Mouse (Mus musculus) induced T-regulatory cell, adult 2 months (primary cell): ENCODE results near the gene Lsm4.

Experiments used
- DNase-seq: peaks from one replicate; pipeline ENCODE4 v3.0.0-alpha.2; 2012; ENCODE audit warnings: low read depth

Lsm4 gene

DNA sequence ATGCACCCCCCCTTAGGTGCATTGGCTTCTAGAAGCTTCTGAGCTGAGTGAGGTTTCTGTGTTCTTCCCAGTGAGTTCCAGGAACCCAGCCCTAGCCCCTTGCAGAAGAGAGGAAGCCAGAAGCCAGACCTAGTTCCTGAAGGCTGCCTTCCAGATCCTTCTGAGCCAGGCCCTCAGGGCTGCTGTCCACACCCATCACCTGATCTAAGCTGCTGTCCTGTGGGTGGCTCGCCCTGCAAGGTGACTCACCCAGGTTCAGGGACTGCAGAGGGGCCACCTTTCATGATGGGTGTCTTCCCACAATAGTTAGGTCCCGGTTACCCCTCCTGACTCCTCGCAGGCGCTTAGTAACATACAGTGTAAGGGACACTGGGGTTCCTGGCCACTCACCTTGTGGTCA lies 6.4 kb downstream of the Lsm4 start:
- DNase-seq = no peak

- no peak for DNase-seq
Measured at GRCm38 (mm10) chr8:70680039-70680438, 7.0 kb downstream of the Lsm4 start.

DNA sequence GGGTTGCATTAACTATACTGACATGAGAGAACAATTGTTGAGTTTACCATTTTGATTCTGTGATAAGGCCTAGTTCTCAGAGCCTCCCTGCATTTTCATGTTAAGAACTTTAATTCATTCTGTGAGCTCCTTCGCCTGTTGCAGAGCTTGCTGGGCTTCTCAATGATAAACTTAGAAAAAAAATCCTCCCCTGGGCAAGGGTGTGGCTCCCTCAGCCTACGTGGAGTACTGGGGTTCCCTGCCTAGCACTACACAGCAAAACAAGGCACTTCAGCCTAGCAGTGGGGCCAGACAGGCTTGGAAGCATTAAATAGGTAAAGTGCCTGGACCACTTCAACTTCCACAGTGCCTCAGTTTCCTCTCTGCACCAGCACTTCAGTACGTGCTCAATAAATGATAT lies 8.4 kb downstream of the Lsm4 start:
- no peak for DNase-seq

GRCm38 (mm10) chr8:70682193-70682592 lies 9.1 kb downstream of the Lsm4 start:
- DNase-seq = no peak

GRCm38 (mm10) chr8:70682692-70683091 lies 9.6 kb downstream of the Lsm4 start:
- DNase-seq = no peak

GRCm38 (mm10) chr8:70684291-70684690 lies 11.2 kb downstream of the Lsm4 start:
- DNase-seq = peak; percentile 94

DNA sequence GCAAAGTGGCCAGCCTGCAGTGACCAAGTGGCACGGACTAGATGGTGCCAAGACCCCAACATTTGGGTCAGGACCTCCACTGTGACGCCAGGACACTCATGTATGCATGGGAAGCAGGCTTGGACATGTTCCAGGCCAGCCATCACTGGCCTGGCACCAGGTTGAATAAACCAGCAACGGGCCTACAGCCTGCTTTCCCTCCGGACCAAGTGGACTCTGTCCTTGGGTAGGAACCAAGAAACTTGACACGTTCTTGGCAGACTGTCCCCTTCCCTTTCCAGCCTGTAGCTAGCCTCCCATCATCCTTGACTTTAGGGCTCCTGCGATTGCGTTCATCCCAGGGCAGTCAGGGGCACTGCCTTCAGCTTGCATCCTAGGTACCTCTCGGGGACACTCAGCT lies 14.5 kb downstream of the Lsm4 start:
- no peak for DNase-seq

DNA sequence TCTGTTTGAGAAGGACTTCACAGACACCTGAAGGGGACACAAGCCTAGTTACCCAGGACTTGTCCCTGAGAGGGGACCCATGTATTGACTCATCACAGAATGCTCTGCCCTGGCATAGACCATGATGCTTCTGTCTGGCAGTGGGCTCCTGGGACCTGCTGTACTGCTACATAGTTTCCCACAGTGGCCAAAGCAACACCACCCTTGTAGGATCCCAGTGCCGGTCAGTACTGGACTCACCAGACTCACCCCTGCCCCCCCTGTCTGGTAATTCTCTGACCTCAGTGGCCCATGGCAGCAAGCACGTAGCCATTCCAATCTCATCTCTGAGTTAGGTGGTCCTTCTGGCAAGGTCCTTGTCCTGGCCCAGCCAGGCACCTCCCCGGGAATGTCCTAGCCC lies 15.1 kb downstream of the Lsm4 start:
- no peak for DNase-seq

DNA sequence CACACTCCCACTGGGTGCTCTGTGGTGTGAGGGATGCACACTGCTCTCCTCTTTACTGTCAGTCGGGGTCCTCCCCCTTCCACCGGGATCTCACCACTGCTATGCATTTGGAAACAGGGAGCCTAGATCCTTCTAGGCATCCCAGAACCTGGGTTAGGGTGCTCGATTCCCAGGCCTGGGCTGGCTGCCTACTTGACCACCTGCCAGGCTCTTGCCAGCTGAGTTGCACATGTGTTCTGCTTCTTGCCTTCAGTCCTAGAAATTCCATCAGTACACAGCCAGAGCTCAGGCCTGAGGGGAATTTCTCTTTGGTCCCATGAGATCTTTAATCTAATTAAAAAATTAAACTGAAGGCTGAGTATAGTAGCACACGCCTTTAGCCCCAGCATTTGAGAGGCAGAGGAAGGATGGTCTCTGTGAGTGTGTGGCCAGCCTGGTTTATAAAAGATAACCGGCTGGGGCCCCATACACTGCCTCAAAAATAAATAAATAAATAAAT lies 16.9 kb downstream of the Lsm4 start:
- no peak for DNase-seq

DNA sequence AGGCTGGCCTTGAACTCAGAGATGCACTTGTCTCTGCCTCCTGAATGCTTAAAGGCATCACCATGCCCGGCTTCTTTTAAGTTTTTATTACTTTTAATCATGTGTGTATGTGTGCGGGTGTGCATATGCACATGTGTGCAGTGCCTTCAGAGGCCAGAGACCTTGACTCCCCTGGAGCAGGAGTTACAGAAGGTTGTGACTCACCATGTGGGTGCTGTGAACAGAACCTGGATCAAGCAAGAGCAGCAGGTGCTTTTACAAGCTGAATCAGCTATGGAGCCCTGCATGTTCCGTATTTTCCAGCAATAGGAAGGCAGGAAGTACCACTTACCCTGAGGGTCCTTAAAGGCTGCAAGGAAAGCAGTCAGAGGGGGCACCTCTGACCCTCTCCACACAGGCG lies 18.2 kb downstream of the Lsm4 start:
- no peak for DNase-seq

GRCm38 (mm10) chr8:70691727-70692231 lies 18.7 kb downstream of the Lsm4 start:
- no peak for DNase-seq

DNA sequence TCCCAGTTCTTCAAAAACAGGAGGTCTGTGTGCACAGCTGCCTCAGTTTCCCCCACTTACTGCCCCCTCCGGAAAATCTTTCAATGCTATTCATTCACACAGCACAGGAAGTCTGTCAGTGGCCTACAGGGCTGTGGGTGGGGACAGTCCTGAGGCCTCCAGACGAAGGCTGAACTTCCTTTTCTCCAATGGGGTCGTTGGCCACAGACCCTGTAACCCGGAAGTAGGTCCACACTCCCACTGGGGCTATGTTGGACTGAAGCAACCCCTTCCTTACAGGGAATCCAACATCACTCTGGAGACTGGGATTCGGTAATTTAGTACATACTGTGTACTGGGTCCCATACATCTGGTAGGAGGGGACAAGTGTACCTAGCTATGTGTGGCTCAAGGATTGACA lies 20.6 kb downstream of the Lsm4 start:
- peak; percentile 77 for DNase-seq

DNA sequence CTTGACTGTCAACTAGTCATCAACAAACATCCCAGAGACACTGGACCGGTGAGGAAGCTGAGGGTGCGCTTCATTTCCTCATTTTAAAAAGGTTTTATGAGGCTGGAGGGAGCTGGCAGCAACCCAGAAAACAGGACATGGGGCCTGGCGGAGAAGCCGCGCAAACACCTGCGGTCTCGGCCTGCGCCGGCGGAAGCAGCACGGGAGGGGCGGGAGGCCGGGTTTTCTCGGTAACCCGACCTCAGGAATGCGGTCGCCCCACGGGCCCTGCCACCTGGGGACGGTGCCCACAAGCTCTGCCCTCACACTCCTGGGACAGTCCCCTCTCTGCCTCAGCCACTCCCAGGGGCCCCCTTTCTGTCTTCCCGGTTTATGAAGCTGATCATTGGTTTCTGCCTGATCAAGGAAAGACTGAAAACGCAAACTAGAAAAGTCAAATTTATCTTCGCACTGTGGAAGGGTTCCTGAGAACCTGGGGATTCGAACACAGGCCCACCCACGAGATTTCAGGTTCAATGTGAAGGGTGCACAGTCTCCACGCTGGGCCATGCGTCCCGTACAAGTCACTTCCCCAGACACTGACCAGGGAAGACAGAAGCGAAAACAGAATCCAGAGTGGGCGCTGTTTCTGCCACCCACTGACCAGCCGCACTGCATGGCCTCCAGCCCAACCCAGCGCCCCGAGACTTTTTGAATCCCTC lies 22.4 kb downstream of the Lsm4 start:
- peak; percentile 91 for DNase-seq

- DNase-seq = peak; percentile 94
Measured at GRCm38 (mm10) chr8:70696019-70696885, 23.2 kb downstream of the Lsm4 start.

DNA sequence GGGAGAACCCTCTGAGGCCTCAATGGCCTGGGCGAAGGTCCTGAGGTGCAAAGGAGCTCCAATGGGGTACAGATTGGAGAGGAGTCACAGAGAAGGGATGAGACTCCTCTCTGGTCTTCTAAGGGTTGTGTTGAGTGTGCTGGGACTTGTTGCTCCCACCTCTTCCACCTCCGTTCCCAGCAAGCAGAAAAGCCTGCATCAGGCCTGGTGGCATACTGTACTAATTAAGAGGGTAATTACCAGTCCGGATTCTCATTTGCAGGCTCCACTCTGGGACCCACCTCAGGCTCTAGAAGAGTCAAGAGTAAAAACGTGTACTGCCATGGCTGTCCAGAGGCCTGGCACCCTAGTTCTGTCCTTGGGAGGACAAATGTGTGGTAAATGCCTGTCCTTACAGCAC lies 23.9 kb downstream of the Lsm4 start:
- no peak for DNase-seq

DNA sequence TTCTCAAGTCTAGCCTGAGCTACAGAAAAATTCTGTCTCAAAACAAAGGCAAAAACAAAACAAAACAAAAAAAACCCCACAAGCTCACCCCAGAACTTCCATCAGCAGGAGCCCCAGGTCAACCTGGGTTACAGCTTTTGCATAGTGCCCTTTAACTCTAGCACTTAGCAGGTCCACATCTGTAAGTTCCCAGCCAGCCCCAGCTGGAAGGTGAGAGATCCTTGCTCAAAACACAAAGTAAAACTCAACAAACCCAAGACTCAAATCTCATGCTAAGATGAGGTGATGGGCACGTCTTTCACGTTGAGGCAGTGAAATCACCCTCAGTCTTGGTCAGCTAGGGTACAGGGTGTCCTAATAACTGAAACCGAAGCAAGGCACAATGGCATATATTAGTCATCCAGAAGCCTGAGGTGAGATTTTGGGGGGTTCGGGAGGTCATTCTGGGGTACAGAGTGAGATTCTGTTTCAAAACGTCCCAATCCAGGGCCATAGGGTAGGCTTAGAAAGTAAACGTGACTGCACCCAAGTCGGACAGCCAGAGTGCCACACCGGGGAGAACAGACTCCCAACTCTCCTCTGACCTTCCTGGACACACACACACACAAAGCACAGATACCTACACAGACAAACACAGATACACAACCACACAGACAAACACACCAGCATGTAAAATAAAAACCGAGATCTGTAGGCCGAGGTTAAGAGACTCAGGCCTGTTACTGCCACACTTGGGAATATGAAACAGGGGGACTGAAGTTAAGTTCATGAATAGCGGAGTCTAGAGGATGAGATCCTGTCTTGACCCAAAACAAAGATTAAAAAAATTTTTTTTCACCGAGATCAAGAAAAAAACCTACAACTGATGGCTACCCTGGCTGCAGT lies 24.6 kb downstream of the Lsm4 start:
- peak; percentile 74 for DNase-seq

DNA sequence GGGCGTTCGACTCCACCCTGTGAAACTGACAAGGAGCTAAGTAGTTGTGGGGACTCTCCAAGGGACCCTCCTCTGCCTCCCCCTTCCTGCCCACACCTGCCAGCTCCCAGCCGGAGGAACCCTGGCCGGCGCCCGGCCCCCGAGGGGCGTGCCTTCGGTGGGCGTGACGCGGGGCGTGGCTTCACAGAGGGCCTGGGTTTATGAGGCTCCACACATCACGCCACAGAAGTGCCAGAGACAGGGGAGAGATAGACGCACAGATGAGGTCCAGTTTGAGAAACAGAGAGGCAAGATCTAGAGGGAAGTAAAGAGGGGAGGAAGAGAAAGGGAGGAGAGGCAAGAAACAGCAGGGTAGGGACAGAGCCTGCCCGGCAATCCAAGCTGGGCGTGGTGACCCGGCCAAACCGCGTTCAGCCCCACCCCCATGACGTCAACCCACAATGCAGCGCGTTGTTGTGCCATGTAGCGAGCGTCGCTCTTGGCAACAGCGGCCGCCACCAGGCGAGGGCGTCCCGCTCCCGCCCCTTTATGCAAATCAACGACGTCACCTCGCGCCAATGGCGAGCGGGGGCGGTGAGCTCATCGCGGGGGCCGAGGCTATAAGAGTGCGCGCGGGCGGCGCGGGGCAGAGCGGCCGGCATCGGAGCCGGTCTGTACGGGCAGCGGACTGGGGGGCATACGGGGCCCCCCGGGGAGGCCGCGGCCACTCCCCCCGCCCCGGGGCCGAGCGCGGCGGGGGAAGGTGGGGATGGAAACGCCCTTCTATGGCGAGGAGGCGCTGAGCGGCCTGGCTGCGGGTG lies 25.5 kb downstream of the Lsm4 start, which contains the start of gene Jund:
TSS of gene Jund (plus strand) at position 640 of the 800 bp plus-strand sequence.
- DNase-seq = peak; percentile 100

DNA sequence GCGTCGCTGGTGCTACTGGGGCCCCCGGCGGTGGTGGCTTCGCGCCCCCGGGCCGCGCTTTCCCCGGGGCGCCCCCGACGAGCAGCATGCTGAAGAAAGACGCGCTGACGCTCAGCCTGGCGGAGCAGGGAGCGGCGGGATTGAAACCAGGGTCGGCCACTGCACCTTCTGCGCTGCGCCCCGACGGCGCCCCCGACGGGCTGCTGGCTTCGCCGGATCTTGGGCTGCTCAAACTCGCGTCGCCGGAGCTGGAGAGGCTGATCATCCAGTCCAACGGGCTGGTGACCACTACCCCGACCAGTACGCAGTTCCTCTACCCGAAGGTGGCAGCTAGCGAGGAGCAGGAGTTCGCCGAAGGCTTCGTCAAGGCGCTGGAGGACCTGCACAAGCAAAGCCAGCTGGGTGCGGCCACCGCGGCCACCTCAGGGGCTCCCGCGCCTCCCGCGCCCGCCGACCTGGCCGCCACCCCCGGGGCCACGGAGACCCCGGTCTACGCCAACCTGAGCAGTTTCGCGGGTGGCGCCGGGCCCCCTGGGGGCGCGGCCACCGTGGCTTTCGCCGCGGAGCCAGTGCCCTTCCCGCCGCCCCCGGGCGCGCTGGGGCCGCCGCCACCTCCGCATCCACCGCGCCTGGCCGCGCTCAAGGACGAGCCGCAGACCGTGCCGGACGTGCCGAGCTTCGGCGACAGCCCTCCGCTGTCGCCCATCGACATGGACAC lies 26.2 kb downstream of the Lsm4 start:
- no peak for DNase-seq

GRCm38 (mm10) chr8:70699834-70700554 lies 26.9 kb downstream of the Lsm4 start:
- peak; percentile 80 for DNase-seq

DNA sequence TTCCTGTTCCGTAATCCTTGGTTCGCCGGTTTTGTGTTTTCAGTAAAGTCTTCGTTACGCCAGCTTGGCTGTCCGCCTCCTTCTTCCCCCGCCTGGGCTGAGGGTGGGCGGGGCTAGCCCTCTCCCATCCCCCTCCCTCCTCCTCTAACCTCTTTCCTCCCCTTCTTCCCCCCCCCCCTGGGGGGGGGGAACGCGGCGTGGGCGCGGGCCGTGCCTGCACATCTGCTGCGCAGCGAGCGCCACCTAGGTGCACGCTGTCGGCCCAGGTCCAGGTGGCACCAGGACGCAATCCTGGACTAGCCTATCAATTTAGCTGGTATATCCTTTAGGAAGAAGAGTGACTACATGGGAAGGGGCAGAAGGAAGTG lies 27.5 kb downstream of the Lsm4 start:
- DNase-seq = peak; percentile 94
